Mouse (Mus musculus) thymus, postnatal 36 days (tissue): ENCODE measurements around the gene Ap5z1.

Experiments
- DNase-seq, 2 experiments: peaks; one replicate each; pipeline ENCODE4 v3.0.0; 2022; ENCODE audit warnings: mixed read lengths in 2 of 2

The Ap5z1 gene

GRCm38 (mm10) chr5:142463461-142464454 is at the start of gene Ap5z1:
TSS of gene Ap5z1 (plus strand) at chr5:142463944.
- DNase-seq = peak; percentile 90 to 96

- no peak for DNase-seq
Observed at GRCm38 (mm10) chr5:142415401-142415800, 48.3 kb upstream of the Ap5z1 start.

DNA sequence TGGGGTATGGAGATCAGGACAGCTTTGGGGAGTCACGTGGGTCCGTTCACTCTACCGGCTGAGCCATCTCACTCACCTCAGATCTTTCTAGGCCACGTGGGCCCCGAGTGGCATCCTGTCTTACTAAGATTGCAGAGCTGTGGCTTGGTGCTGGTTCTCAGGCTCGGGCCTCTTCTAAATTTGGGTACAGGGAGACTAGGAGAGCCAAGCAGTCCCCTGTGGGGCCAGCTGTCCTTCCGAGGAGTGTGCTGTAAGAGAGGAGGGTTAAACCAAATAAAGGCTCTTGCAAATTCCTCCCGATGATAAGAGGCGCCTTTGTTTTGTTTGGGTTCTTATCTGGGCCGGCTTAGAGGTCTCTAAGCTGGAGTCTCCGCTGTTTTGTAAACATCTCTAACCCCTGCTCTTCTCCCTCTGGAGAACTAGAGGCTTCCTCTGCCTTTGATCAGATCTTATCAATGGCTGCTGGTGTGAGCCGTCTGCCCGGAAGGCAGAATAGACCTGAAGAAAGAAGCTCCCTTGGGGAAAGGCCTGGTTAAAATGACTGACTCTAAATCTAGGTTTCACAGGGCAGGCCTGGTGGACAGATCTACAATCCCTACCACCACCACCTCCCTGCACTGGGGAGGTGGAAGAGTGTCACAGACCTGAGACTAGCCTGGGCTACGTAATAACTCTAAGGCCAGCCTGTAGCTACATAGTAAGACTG is 47.5 kb upstream of the Ap5z1 start:
- DNase-seq = peak; percentile 57 to 71

DNA sequence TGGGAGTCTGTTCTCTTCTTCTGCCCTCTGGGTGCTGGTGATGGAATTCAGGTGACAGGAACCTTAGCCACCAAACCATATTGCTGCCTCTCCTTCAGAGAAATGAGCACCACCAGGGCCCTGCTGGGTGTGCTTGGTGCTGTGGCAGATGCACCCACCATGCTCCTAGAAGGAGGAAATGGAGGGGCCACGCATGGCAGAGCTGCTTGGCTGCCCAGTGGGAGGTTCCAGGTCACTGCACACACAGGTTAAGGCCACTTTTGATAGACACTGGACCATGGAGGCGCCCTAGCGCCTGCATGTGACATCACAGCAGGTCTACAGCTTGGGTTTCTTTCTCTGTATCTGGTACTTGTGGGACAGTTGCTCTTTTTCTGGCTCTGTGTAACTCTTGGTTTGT is 46.6 kb upstream of the Ap5z1 start:
- DNase-seq = peak in 1 of 2 experiments; percentile 36

DNA sequence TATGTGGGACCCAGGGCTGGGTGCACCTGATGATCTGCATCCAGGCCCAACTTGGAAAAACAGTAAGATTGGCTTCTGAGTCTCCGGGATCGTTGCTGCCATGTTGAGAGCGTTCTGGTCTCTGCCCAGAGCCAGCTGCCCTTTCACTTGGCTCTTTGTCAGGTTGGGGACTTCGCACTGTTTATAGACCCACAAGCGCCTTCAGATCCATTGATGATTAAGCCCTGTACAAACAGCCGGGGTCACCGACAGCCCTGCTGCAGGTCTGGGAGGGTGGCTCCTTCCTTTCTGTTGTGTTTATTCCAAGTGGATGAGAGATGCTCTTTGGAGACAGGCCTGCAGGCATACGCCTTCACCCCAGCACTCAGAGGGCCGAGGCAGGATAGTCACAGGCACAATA is 45.9 kb upstream of the Ap5z1 start:
- DNase-seq = no peak

DNA sequence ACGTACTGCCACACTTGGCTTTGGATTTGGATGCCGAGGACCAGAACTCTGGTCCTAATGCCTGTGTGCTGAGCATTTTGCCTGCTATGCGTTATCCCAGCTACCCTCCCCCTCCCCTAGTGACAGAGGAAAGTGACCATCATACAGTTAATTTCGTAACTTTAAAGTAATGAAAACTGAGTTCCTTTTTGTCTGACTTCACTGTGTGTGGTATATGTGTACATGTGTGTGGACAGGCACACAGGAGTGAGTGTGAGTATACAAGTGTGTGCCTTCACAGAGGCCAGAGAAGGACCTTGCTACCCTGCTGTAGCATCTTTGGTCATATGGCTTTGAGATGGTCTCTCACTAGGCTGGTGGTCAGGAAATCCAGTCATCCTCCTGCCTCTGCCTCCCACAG is 45.3 kb upstream of the Ap5z1 start:
- no peak for DNase-seq

- no peak for DNase-seq
Observed at GRCm38 (mm10) chr5:142420317-142420716, 43.4 kb upstream of the Ap5z1 start.

DNA sequence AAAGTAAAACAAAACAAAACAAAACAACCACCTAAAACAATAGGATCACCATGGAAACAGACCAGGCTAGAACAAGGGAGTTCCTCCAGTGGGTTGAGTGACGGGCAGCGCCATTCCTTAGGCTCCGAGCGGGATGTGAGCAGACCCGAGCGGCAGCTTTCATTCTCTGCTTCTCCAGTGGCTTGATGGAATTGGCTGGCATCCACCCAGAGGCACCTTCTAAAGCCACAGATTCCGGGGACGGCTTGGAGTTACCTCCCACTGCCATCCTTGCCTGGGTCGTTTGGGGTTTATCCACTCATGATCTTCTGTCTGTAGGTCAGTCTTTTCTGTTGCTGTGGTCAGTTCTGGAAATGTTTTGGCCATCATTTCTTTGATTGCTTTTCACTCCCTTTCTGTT is 42.8 kb upstream of the Ap5z1 start:
- no peak for DNase-seq

GRCm38 (mm10) chr5:142421886-142422285 is 41.9 kb upstream of the Ap5z1 start:
- DNase-seq = no peak

GRCm38 (mm10) chr5:142423141-142423540 is 40.6 kb upstream of the Ap5z1 start:
- no peak for DNase-seq

DNA sequence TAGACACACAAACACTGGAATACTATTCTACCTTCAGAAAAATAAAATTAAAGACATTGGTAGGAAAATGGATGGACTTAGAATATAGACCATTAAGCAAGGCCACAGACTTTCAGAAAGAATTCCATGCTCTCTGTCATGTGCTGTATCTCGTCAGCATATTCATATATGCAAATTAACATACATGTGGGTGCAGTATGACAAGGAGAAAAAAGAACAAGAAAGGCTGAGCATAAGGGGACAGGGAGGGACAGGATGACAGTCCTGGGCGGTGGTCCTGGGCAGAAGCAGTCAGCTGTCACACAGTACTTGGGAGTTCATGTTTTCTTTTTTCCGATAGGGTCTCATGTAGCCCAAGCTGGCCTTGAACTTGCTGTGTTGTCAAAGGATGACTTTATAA is 40.0 kb upstream of the Ap5z1 start:
- DNase-seq = no peak

GRCm38 (mm10) chr5:142424627-142425349 is 39.0 kb upstream of the Ap5z1 start:
- no peak for DNase-seq

DNA sequence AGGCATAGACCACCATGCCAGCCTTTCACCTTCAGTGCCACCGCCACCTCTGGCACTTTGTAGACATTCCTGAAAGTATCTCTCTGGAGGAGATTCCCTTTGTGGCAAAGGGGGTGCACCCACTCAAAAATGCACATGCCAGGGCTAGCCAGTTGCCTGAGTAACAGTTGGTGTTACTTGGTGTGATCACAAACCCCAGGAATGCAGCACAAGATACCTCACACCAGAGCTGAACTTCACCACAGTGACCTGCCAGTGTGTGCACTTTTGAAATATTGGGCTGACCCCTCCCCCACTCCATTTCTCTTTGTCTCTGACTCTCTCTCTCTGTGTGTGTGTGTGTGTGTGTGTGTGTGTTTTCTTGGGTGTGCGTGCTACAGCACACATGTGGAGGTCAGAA is 37.3 kb upstream of the Ap5z1 start:
- no peak for DNase-seq

DNA sequence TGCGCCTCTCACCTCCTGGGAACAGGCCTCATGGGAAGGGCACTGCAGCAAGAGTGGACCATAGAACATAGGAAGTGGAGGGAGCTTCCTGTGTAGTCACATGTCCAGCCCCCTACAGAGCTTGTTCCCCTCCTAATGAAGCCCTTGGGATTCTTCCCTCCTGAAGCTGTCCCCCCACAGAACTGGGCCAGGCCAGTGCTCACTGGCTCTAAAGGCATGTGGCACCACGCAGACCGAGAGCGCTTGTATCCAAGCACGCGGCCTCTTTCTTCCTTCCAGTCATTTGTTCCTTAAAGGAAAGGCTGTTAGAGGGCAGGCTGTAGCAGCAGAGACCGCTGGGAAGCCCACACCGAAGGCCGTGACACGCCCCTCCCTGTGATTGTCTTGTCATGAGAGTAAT is 35.9 kb upstream of the Ap5z1 start:
- DNase-seq = no peak

DNA sequence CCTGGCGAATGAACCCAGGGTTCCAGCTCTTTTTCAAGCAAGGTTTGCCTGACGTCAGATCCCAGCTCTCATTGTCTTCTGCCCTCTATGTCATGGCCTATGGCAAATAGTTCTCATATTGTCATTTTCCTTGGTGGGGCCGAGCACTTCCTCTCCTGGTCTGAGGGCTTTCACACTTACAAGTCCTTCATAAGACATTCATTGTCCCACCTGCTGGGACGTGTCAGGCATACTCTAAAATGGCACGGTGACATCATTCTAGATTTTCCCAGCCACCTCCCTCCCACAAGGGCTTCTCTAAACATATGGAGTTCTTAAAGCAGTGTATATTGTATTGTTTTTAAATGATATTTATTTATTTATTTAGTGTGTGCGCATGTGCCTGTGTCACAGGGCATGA is 35.1 kb upstream of the Ap5z1 start:
- DNase-seq = no peak

DNA sequence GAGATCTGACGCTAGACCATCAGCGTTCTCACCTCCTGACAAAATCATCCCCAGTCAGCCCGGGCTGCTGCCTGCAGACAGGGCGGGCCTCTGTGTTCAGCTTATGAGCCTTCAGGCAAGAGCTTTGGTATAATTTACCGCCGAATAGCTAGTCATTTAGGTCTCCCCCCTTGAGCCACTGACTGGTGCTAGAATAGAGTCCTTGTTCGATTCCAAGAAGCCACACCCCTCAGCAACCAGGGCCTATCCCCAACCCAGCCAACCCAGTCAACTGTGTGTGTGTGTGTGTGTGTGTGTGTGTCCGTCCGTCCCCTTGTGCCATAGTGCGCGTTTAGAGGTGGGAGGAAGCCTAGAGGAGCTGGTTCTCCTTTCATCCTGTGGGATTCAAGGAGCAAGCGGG is 32.7 kb upstream of the Ap5z1 start:
- DNase-seq = no peak

GRCm38 (mm10) chr5:142431811-142432434 is 31.8 kb upstream of the Ap5z1 start:
- no peak for DNase-seq

- DNase-seq = no peak
Observed at GRCm38 (mm10) chr5:142432695-142433094, 31.0 kb upstream of the Ap5z1 start.

GRCm38 (mm10) chr5:142434052-142434451 is 29.7 kb upstream of the Ap5z1 start:
- no peak for DNase-seq

GRCm38 (mm10) chr5:142435736-142436135 is 28.0 kb upstream of the Ap5z1 start:
- peak; percentile 33 to 56 for DNase-seq

- DNase-seq = no peak
Observed at GRCm38 (mm10) chr5:142438380-142438938, 25.3 kb upstream of the Ap5z1 start.

DNA sequence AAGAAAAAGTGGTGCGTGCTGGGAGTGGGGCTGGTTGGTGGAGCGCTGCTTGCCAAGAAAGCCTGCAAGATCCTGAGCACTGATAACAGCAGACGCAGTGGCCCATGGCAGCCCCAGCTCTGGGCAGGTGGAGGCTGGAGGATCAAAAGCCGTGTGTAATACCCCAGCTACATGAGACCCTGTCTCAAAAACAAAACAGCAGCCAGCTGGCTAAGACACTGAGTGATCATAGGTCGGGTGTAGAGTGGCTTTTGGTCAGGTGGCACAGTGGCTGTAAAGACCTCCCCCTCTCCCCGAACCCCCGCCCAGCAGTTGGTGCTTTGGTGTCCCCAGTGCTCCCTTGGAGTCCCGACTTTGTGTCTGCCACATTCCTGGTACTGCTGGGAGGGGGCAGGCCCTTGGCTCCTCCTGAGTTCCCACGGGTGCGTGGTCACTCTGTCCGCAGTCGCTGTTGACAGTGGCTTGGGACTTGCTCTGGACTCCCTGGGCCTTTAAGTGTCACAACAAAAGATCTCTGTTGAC is 23.8 kb upstream of the Ap5z1 start:
- peak; percentile 53 to 62 for DNase-seq
